Mouse (Mus musculus): ENCODE measurements around the gene C1rl. TPM values are rescaled to one million over a fixed set of nuclear protein-coding genes. Genes with fewer than 3 reads are reported as not detected.
"Not testable (repeated sequence)": the region's sequence is repeated elsewhere in the genome, so short reads cannot be mapped to it uniquely, and the experiment has no call there.

Gene C1rl
- total and polyA plus RNA-seq, 2 experiments: 53.6 to 73.0 TPM

GRCm38 (mm10) chr6:124511936-124512335, 19.0 kb downstream of the C1rl start:
- no peaks in the 10 kb centered on the region for H3K27me3 ChIP-seq (ENCODE audit: control insufficient read depth, insufficient read depth, low read length)
- peaks cover 21% of the 10 kb centered on the region for H3K4me1 ChIP-seq (ENCODE audit: control insufficient read depth, insufficient read depth, low read length)
- H3K79me2 ChIP-seq (ENCODE audit: control insufficient read depth, insufficient read depth, low read length): peaks cover 4% of the 10 kb centered on the region; the same call in 1 of the 2 replicates
- DNase-seq (ENCODE audit: extremely low read depth, low read depth, low spot score): peak; percentile 71
- TF ChIP-seq CTCF (IDR thresholded peaks at IDR 0.05; ENCODE audit: low read depth, low read length) (no peak), POLR2A (IDR thresholded peaks at IDR 0.05; ENCODE audit: extremely low read depth, insufficient read depth, low read length) (no peak)
- peak overlapping the region; percentile 66 for H3K9ac ChIP-seq (ENCODE audit: low read depth, low read length)
- H3K27ac ChIP-seq (replicated peaks; ENCODE audit: insufficient read depth, low read depth, low read length): peak overlapping the region; percentile 96
- peak overlapping the region; percentile 32; the same call in 1 of the 2 replicates for H3K4me3 ChIP-seq (ENCODE audit: insufficient read depth, low read depth, low read length)
- 30% methylated on average over 6 of the region's 6 CpGs for WGBS
- peaks cover 6% of the 10 kb centered on the region; the same call in 1 of the 2 replicates for H3K36me3 ChIP-seq (ENCODE audit: control insufficient read depth, insufficient read depth, low read length)

DNA sequence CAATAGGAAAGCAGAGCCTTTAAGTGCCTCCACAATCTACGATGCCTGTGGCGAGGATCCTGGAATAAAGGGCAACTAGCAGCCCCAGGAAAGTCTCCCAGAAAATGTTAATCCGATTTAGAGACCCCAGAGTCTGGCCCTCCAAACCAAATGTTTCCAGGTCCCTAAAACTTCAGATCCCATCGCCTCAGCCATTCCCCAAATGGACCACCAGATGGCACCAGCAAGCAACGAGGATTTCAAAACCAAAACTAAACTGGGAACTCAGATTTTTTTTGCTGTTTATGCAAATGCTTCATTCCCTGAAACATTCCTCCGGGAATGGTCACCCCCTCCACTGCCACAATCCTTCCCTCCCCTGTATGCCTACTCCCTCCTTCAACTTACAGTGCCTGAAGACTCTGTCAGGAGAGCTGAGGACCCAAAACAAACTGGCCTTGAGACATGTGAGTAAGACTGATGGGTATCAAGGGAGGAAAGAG, 19.5 kb downstream of the C1rl start, which contains the start of gene C1ra:
C1ra (plus strand) TSS at position 51 of the 482 bp plus-strand sequence.
- peak within 1 kb of the TSS; percentile 96 for H3K27ac ChIP-seq (replicated peaks; ENCODE audit: insufficient read depth, low read depth, low read length)
- under 1% methylated on average over 6 of the region's 6 CpGs for WGBS
- peak within 1 kb of the TSS; percentile 97 for H3K9ac ChIP-seq (ENCODE audit: low read depth, low read length)
- H3K79me2 ChIP-seq (ENCODE audit: control insufficient read depth, insufficient read depth, low read length): peaks cover 4% of the 10 kb centered on the region; the same call in 1 of the 2 replicates
- peaks cover 21% of the 10 kb centered on the region for H3K4me1 ChIP-seq (ENCODE audit: control insufficient read depth, insufficient read depth, low read length)
- peaks cover 4% of the 10 kb centered on the region; the same call in 1 of the 2 replicates for H3K36me3 ChIP-seq (ENCODE audit: control insufficient read depth, insufficient read depth, low read length)
- peak within 1 kb of the TSS; percentile 83 for H3K4me3 ChIP-seq (ENCODE audit: insufficient read depth, low read depth, low read length)
- TF ChIP-seq POLR2A (IDR thresholded peaks at IDR 0.05; ENCODE audit: extremely low read depth, insufficient read depth, low read length) (no peak), CTCF (IDR thresholded peaks at IDR 0.05; ENCODE audit: low read depth, low read length) (peak; percentile 65; the same call in 1 of the 2 replicates)
- DNase-seq (ENCODE audit: extremely low read depth, low read depth, low spot score): peak; percentile 72
- no peaks in the 10 kb centered on the region for H3K27me3 ChIP-seq (ENCODE audit: control insufficient read depth, insufficient read depth, low read length)

DNA sequence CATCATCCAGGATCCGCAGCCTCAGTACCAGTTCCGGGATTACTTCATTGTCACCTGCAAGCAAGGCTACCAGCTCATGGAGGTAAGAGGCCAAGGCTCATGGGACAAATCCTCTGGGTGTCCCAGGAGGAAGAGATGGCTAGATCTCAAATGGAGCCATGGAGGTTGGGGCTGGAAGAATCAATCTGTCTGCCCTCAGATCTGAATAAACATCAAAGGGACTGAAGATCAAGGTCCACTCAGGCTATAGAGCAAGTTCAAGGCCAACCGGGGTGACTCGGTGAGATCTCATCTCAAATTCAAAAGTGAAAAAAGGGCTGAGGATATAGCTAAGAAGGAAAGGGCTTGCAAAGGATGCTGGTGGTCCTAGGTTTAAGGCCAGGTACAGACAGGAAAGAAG, 24.8 kb downstream of the C1rl start:
- not testable (repeated sequence) for H3K27ac ChIP-seq (replicated peaks; ENCODE audit: insufficient read depth, low read depth, low read length); H3K27me3 ChIP-seq (ENCODE audit: control insufficient read depth, insufficient read depth, low read length); H3K4me3 ChIP-seq (ENCODE audit: insufficient read depth, low read depth, low read length); H3K9ac ChIP-seq (ENCODE audit: low read depth, low read length); H3K4me1 ChIP-seq (ENCODE audit: control insufficient read depth, insufficient read depth, low read length); H3K79me2 ChIP-seq (ENCODE audit: control insufficient read depth, insufficient read depth, low read length)
- peaks cover 31% of the 10 kb centered on the region for H3K36me3 ChIP-seq (ENCODE audit: control insufficient read depth, insufficient read depth, low read length)
- peak; percentile 61 for DNase-seq (ENCODE audit: extremely low read depth, low read depth, low spot score)
- 48% methylated on average over 4 of the region's 4 CpGs for WGBS

GRCm38 (mm10) chr6:124522082-124522481, 29.2 kb downstream of the C1rl start:
- not testable (repeated sequence) for H3K9ac ChIP-seq (ENCODE audit: low read depth, low read length); H3K27me3 ChIP-seq (ENCODE audit: control insufficient read depth, insufficient read depth, low read length); H3K27ac ChIP-seq (replicated peaks; ENCODE audit: insufficient read depth, low read depth, low read length); H3K4me1 ChIP-seq (ENCODE audit: control insufficient read depth, insufficient read depth, low read length); H3K79me2 ChIP-seq (ENCODE audit: control insufficient read depth, insufficient read depth, low read length); H3K4me3 ChIP-seq (ENCODE audit: insufficient read depth, low read depth, low read length); DNase-seq (ENCODE audit: extremely low read depth, low read depth, low spot score)
- WGBS: 64% methylated on average over 7 of the region's 7 CpGs
- peaks cover 29% of the 10 kb centered on the region for H3K36me3 ChIP-seq (ENCODE audit: control insufficient read depth, insufficient read depth, low read length)

GRCm38 (mm10) chr6:124527881-124528280, 35.0 kb downstream of the C1rl start:
- H3K27me3 ChIP-seq (ENCODE audit: control insufficient read depth, insufficient read depth, low read length): no peaks in the 10 kb centered on the region
- peak overlapping the region; percentile 86 for H3K27ac ChIP-seq (replicated peaks; ENCODE audit: insufficient read depth, low read depth, low read length)
- no peak for TF ChIP-seq POLR2A (IDR thresholded peaks at IDR 0.05; ENCODE audit: extremely low read depth, insufficient read depth, low read length)
- no peak for TF ChIP-seq CTCF (IDR thresholded peaks at IDR 0.05; ENCODE audit: low read depth, low read length)
- peaks cover 13% of the 10 kb centered on the region; the same call in 1 of the 2 replicates for H3K36me3 ChIP-seq (ENCODE audit: control insufficient read depth, insufficient read depth, low read length)
- H3K79me2 ChIP-seq (ENCODE audit: control insufficient read depth, insufficient read depth, low read length): no peaks in the 10 kb centered on the region
- 23% methylated on average over 3 of the region's 3 CpGs for WGBS
- H3K4me1 ChIP-seq (ENCODE audit: control insufficient read depth, insufficient read depth, low read length): peaks cover 8% of the 10 kb centered on the region; the same call in 1 of the 2 replicates
- no peak overlapping the region for H3K4me3 ChIP-seq (ENCODE audit: insufficient read depth, low read depth, low read length)
- DNase-seq (ENCODE audit: extremely low read depth, low read depth, low spot score): peak; percentile 90
- no peak overlapping the region for H3K9ac ChIP-seq (ENCODE audit: low read depth, low read length)

DNA sequence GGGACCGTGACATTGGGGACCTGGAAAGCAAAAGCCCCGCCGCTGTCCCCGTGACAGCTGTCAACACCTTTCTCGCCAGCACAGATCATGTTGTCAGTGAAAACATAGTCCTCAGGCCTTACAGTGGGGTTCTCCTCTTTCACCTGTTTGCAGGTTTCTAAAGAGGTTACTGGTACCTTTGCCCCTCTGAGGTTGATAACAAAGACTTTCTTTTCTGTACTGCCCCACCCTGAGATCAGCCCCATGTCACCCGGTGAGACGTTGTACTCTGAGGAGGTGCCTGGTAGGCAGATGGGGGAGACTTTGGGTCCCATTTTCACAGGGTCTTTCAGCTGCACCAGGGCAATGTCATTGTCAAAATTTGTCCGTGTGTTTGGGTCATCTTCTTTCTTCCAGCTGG, 38.2 kb downstream of the C1rl start:
- peaks cover 28% of the 10 kb centered on the region for H3K36me3 ChIP-seq (ENCODE audit: control insufficient read depth, insufficient read depth, low read length)
- WGBS: 93% methylated on average over 8 of the region's 8 CpGs
- no peaks in the 10 kb centered on the region for H3K27me3 ChIP-seq (ENCODE audit: control insufficient read depth, insufficient read depth, low read length)
- TF ChIP-seq CTCF (IDR thresholded peaks at IDR 0.05; ENCODE audit: low read depth, low read length) (no peak), POLR2A (IDR thresholded peaks at IDR 0.05; ENCODE audit: extremely low read depth, insufficient read depth, low read length) (no peak)
- H3K9ac ChIP-seq (ENCODE audit: low read depth, low read length): no peak overlapping the region
- H3K27ac ChIP-seq (replicated peaks; ENCODE audit: insufficient read depth, low read depth, low read length): no peak overlapping the region
- DNase-seq (ENCODE audit: extremely low read depth, low read depth, low spot score): no peak
- H3K79me2 ChIP-seq (ENCODE audit: control insufficient read depth, insufficient read depth, low read length): no peaks in the 10 kb centered on the region
- H3K4me1 ChIP-seq (ENCODE audit: control insufficient read depth, insufficient read depth, low read length): peaks cover 8% of the 10 kb centered on the region; the same call in 1 of the 2 replicates
- no peak overlapping the region for H3K4me3 ChIP-seq (ENCODE audit: insufficient read depth, low read depth, low read length)

DNA sequence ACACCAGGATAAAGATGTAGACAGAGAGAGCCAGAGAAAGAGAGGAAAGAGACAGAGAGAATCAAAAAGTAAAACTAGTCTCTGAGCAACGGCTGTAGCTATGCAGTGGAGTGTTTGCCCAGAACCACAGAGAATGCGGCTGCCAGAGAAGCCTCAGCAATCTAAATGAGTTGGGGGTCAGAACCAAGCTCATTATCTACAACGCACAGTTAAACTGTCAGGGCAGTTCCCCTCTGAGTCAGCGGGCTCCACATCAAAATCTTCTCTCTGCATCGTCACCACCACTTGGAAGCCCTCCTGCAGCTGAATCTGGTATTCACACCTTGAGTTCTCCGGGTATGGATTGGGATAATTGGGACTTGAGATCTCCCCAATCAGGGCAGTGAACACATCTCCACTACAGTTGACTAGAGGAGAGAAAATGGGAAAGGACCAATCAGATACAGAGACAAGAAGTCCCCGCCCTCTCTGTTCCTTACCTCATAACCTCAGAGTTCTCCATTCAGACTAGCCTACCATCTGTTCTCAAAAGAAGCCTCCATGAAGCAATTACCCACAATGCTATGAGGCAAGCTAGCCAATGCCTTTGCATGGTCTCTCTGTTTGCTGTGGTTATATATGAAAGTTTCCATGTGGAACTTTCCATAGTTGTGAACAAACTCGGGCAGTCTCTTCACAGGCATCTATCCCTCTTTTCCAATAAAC, 43.4 kb downstream of the C1rl start:
- 86% methylated on average over 8 of the region's 8 CpGs for WGBS
- H3K79me2 ChIP-seq (ENCODE audit: control insufficient read depth, insufficient read depth, low read length); H3K9ac ChIP-seq (ENCODE audit: low read depth, low read length); DNase-seq (ENCODE audit: extremely low read depth, low read depth, low spot score); H3K27me3 ChIP-seq (ENCODE audit: control insufficient read depth, insufficient read depth, low read length); H3K4me1 ChIP-seq (ENCODE audit: control insufficient read depth, insufficient read depth, low read length); H3K27ac ChIP-seq (replicated peaks; ENCODE audit: insufficient read depth, low read depth, low read length); H3K4me3 ChIP-seq (ENCODE audit: insufficient read depth, low read depth, low read length): not testable (repeated sequence)
- H3K36me3 ChIP-seq (ENCODE audit: control insufficient read depth, insufficient read depth, low read length): peaks cover 40% of the 10 kb centered on the region

DNA sequence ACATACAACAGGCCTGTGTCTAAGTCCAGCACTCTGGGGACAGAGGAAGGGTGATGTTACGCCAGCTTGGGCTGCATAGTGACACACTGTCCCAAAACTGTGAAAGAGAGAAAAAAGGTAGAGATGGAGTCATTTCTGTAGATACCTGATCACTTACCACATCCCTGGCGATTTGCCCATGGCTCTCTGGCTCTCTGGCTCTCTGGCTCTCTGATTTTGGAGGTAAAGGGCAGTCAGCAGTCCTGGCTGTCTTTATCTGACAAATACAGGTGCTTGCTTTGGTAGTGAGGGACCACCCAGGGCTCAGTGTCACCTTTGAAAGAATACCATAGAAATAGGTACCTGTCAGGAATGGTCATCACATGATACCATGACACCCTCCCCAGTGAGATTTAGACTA, 48.3 kb downstream of the C1rl start:
- 33% methylated on average over 2 of the region's 2 CpGs for WGBS
- H3K4me3 ChIP-seq (ENCODE audit: insufficient read depth, low read depth, low read length): not testable (repeated sequence)

More for the DNA sequence above, 48.3 kb downstream of the C1rl start:
- Histone ChIP-seq H3K9ac (ENCODE audit: low read depth, low read length) (peak overlapping the region; percentile 73; the same call in 1 of the 2 replicates), H3K27ac (replicated peaks; ENCODE audit: insufficient read depth, low read depth, low read length) (peak overlapping the region; percentile 43), H3K36me3 (ENCODE audit: control insufficient read depth, insufficient read depth, low read length) (peaks cover 14% of the 10 kb centered on the region)
- not testable (repeated sequence) for H3K79me2 ChIP-seq (ENCODE audit: control insufficient read depth, insufficient read depth, low read length); H3K4me1 ChIP-seq (ENCODE audit: control insufficient read depth, insufficient read depth, low read length); H3K27me3 ChIP-seq (ENCODE audit: control insufficient read depth, insufficient read depth, low read length)
- DNase-seq (ENCODE audit: extremely low read depth, low read depth, low spot score): peak; percentile 57
